Comparison of ENCODE assay signal across 26 mouse cellular contexts in the genomic region with DNA sequence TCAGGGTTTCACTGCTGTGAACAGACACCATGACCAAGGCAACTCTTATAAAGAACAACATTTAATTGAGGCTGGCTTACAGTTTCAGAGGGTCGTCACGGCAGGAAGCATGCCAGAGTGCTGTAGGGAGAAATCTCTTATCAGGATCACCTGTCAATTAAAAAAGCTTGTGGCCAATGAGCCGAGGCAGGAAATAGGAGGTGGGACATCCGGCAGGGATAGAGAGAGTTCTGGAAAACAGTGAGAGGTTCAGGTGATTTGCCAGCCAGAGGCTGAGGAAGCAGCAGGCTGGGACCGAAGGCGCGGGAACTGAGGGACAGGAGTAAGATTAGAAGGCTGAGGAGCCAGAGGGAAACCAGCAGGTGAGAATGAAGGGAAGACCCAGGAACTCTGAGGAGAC. TPM values are rescaled to one million over a fixed set of nuclear protein-coding genes. Genes with fewer than 3 reads are reported as not detected.
DNase-seq lines count a peak whose midpoint lies in the region; TF ChIP-seq lines count a peak whose summit lies in the region.
"Had no signal": no experiment of that assay in that cellular context is flagged by ENCODE, and none has a peak within 500 bp of the region (broad histone marks: within the 10 kb centered on the region; RNA-seq: fewer than 3 reads in every experiment).

No protein-coding gene starts in this region.

- peak overlapping the region; percentile 78 for H3K4me3 ChIP-seq in testis, adult 2 months (ENCODE audit: control insufficient read depth, low read depth, low read length)
- H3K4me3 ChIP-seq in lung, adult 2 months (replicated peaks; ENCODE audit: extremely low read depth, low read depth, low read length), result no peak overlapping the region
- H3K4me3 ChIP-seq: embryonic facial prominence, embryonic 13.5 days; embryonic facial prominence, embryonic 15.5 days; erythroblast, embryonic 14.5 days; forebrain, embryonic 10.5 days; forebrain, embryonic 12.5 days had no signal

- no peak for TF ChIP-seq CTCF in testis, adult 2 months (IDR thresholded peaks at IDR 0.05; ENCODE audit: control insufficient read depth, insufficient read depth, insufficient replicate concordance, low read depth, low read length)
- TF ChIP-seq CTCF in lung, adult 2 months (IDR thresholded peaks at IDR 0.05; ENCODE audit: insufficient read depth, low read length), result no peak

- 70% methylated on average over 7 of the region's 7 CpGs for WGBS in lung, adult 2 months

- no peak for DNase-seq in testis, postnatal 10 days (ENCODE audit: low spot score)
- peak; percentile 77 for DNase-seq in R1 (ENCODE audit: low read depth, low spot score)
- DNase-seq in lung, adult 2 months, result no peak
- no peak for DNase-seq in cerebellum, adult 9-10 months
- DNase-seq: adrenal gland, adult 8-10 months; adrenal gland, postnatal 14 days; adrenal gland, postnatal 36 days; B cell, adult 2 months; cerebellum, adult 11-12 months; cerebellum, adult 2 months; cerebellum, adult 9-11 months; cerebellum, postnatal 14 days; cerebellum, postnatal 36 days; embryo, embryonic 11 days had no signal

- H3K27me3 ChIP-seq in testis, adult 2 months (ENCODE audit: control insufficient read depth, insufficient read depth, low read length), result no peaks in the 10 kb centered on the region
- H3K27me3 ChIP-seq: Patski had no signal

- TF ChIP-seq POLR2A in testis, adult 2 months (IDR thresholded peaks at IDR 0.05; ENCODE audit: control insufficient read depth, low read depth, low read length), result no peak
- TF ChIP-seq POLR2A in lung, adult 2 months (IDR thresholded peaks at IDR 0.05; ENCODE audit: borderline replicate concordance, extremely low read depth, low read depth, low read length), result no peak

- no peak overlapping the region for H3K27ac ChIP-seq in testis, adult 2 months (ENCODE audit: control insufficient read depth, insufficient read depth, low read depth, low read length)
- H3K27ac ChIP-seq: embryonic facial prominence, embryonic 13.5 days; embryonic facial prominence, embryonic 15.5 days; forebrain, embryonic 10.5 days had no signal

- H3K4me1 ChIP-seq in testis, adult 2 months (ENCODE audit: control insufficient read depth, insufficient read depth, low read length), result peaks cover 4% of the 10 kb centered on the region
- H3K4me1 ChIP-seq in lung, adult 2 months (ENCODE audit: control insufficient read depth, insufficient read depth, low read length), result no peaks in the 10 kb centered on the region
- H3K4me1 ChIP-seq: forebrain, embryonic 12.5 days had no signal

- H3K36me3 ChIP-seq in testis, adult 2 months (ENCODE audit: control insufficient read depth, insufficient read depth, low read length), result no peaks in the 10 kb centered on the region
- H3K36me3 ChIP-seq: embryonic facial prominence, embryonic 13.5 days; embryonic facial prominence, embryonic 15.5 days; forebrain, embryonic 10.5 days; forebrain, embryonic 12.5 days had no signal

RNA-seq across cellular contexts. Expression of a gene that starts 8.8 kb away (rescaled TPM):
- polyA plus RNA-seq in testis, adult 2 months (2012; rRNA removed), result 685 and 754 TPM in 2 replicates
- polyA plus RNA-seq in lung, adult 2 months (2012; rRNA removed), result 118 and 125 TPM in 2 replicates

RNA-seq across cellular contexts. Expression of a gene that starts 10.4 kb away (rescaled TPM):
- 0.42 and 0.73 TPM in 2 replicates for polyA plus RNA-seq in testis, adult 2 months (2012; rRNA removed)
- polyA plus RNA-seq in lung, adult 2 months (2012; rRNA removed), result 5.4 and 6.2 TPM in 2 replicates
- polyA plus RNA-seq: activated CD4-positive, CD25-positive, alpha-beta regulatory T cell, adult 4 months; CD4-positive, CD25-positive, alpha-beta regulatory T cell, adult 4 months; cerebellum, adult 2 months; embryonic facial prominence, embryonic 13.5 days; erythroblast, embryonic 14.5 days; forebrain, embryonic 10.5 days; forebrain, embryonic 12.5 days; forebrain, embryonic 14.5 days; forebrain, embryonic 16.5 days; frontal cortex, adult 2 months; Patski had no signal

RNA-seq across cellular contexts. Expression of a gene that starts 16.9 kb away (rescaled TPM):
- polyA plus RNA-seq in testis, adult 2 months (2012; rRNA removed), result 84.1 and 87.1 TPM in 2 replicates
- 9.8 and 16.3 TPM in 2 replicates for polyA plus RNA-seq in lung, adult 2 months (2012; rRNA removed)
- polyA plus RNA-seq: forebrain, embryonic 14.5 days had no signal

RNA-seq across cellular contexts. Expression of a gene that starts 53.4 kb away (rescaled TPM):
- 1.2 and 1.5 TPM in 2 replicates for polyA plus RNA-seq in testis, adult 2 months (2012; rRNA removed)
- polyA plus RNA-seq in lung, adult 2 months (2012; rRNA removed), result 8.1 and 12.7 TPM in 2 replicates
